Mouse (Mus musculus) ZHBTc4 (cell line): ENCODE results near the gene Jsrp1.

Experiments used
- DNase-seq: peaks from one replicate; pipeline ENCODE4 v3.0.0-alpha.2; 2011; ENCODE audit warnings: low read depth, low spot score

Jsrp1 gene

DNA sequence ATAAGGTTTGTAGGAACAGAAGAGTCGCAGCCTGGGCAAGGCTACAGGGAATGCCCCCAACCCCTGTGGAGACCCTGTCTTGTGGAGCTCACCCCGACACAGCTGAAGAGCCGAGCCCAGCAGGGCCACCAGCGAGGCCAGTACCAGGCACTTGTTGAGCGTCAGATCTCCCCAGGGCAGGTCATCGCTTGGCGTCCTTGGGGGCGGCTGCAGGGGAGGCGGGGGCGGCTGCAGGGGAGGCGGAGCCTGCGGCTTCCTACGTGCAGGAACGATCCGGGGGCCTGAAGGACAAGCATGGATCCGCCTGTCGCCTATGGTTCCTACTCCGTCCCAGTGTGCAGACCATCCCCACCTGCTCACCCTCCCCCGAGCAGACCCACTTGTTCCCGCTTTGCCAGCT lies 3.2 kb downstream of the Jsrp1 start:
- DNase-seq = no peak

DNA sequence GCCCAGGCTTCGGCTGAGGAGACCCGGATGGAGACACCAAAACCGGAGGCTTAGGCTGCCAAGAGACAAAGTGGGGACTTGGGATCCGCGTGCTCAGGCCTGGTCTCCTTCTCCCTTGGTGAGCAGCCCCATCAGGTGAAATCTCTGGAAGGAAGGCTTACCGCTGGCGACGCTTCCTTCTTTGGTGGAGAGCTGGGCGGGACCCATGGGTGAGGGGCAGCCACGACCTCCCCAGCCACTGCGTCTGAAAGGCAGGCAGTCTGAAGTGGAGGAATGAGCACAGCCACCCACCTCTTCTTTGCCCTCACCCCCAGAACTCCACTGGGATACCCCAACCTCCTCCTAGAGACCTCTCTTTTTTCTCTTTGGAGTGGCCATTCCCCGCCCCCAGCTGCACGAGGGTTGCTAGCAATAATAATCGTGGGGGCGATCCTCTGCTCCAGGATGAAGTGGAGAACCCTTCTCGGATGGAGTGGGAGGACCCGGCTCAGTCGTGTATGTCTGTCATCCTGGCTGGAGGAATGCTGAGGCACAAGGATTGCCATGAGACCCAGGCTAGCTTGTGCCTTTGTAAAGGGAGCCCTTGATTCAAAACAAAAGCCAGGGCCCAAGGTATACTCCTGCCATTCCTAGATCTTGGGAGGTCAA lies 4.2 kb downstream of the Jsrp1 start:
- peak; percentile 39 for DNase-seq

DNA sequence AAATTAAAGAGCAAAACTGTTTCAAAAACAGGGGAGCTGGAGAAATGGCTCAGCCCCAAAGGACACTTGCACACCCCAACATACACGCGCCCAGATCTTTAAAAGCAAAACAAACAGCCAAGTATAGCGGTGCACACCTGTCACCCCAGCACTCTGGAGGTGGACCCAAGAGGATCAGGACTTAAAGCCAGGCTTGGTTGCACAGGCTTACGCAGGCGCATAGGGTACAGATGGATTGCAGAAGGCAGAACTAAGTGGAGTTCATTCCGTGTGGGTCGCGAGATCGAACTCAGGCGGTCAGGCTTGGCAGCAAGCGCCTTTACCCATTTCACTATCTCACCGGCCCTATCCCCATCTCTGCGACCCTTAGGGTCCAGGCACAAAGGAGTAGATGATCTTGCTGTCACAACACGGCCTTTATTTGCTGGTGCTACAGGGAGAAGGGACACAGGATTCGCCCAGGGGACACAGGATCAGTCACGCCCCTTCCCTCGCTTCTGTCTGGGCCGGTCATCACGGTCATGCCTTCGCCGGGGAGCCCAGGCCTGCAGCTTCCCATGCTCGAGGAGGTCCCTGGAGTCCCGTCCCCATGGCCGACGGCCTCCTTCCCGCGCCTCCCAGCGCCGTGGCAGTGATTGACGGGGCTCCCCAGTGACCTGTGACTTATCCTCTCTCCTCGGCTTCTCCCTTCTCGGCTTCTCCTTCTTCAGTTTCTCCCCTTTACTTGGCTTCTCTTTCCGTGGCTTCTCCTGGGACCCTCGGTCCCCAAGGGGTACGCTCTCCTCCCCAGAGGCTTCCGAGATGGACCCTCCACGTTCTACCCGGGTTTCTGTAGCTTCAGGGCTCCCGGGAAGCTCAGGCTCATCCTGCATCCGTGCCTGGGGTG lies 5.0 kb downstream of the Jsrp1 start:
- DNase-seq = no peak

DNA sequence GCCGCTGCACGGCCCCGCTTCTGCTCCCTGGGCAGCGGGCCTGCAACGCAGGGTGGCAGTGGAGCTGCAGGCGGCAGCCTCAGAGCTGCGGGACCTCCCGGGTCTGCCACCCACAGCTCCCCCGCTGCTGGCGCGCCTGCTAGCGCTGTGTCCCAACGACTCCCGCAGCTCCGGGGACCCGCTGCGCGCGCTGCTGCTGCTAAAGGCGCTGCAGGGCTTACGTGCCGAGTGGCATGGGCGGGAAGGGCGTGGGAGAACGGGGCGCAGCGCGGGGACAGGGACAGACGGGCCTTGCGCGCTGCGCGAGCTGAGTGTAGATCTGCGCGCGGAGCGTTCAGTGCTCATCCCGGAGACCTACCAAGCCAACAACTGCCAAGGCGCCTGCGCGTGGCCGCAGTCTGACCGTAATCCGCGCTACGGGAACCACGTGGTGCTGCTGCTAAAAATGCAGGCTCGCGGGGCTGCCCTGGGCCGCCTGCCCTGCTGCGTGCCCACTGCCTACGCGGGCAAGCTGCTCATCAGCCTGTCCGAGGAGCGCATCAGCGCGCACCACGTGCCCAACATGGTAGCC lies 6.2 kb downstream of the Jsrp1 start:
- DNase-seq = peak; percentile 85

DNA sequence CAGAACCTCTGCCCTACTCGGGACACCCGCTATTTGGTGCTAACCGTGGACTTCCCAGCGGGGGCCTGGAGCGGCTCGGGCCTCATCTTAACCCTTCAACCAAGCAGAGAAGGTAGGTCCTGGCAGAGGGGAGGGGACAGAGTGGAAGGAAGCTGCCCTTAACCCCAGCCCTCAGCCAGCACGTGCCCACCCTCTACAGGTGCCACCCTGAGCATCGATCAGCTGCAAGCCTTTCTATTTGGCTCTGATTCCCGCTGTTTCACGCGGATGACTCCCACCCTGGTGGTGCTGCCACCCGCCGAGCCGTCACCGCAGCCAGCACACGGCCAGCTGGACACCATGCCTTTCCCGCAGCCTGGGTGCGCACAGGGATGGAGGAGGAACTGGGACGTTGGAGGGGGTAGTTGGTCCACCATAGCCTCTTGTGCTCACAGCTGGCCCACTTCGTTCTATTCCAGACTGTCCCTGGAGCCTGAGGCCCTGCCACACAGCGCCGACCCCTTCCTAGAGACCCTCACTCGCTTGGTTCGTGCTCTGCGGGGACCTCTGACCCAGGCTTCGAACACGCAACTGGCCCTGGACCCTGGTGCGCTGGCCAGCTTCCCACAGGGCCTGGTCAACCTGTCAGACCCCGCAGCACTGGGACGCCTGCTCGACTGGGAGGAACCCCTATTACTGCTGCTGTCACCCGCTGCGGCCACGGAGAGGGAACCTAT lies 6.8 kb downstream of the Jsrp1 start:
- DNase-seq = no peak

DNA sequence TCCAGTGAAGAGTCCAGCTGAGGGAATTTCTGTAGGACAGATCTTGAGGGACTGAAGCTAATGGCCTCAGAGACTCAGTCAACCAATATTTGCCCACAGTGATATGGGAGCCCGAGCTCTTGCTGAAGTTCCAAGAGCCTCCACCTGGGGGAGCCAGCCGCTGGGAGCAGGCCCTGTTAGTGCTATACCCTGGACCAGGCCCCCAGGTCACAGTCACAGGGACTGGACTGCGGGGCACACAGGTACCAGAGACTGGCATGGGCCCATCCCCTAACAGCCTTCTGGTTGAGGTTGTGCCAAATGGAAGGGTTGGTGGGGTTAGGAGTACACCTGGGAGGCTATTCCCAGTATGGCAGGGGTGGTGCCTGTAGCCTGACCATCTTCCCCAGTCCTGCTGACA lies 7.4 kb downstream of the Jsrp1 start:
- DNase-seq = peak; percentile 79

DNA sequence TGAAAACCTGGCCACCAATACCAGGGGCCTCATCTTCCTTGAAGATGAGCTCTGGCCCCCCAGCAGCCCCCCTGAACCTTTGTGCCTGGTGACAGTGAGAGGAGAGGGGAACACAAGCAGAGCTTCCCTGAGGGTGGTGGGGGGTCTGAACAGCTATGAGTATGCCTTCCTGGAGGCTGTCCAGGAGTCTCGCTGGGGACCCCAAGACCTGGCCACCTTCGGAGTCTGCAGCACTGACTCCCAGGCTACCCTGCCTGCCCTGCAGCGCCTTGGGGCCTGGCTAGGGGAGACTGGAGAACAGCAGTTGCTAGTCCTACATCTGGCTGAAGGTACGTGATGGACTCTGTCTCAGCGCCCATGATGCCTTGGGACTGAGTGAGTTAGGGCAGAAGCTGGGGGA lies 8.0 kb downstream of the Jsrp1 start:
- DNase-seq = no peak

DNA sequence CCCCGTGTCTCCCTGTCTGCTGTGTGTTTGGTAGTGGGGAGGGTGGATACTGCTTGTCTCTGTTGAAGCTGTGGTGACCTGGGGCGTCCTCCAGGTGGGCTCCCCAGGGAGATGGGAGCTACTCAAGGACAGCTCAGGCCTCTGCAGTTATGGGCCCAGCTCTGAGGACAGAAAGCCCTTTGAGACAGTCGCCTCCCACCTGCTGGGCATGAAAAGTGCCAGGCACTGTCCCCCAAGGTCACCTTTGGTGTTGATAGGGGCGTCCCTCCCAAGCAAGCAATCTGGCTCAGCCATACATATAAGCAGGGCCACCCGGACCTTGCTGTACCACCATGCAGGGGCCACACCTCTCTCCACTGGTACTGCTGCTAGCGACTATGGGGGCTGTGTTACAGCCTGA lies 8.4 kb downstream of the Jsrp1 start, which contains the start of gene Amh:
Gene Amh, plus strand, starts transcription at position 328 of the 400 bp plus-strand sequence.
- DNase-seq = no peak

DNA sequence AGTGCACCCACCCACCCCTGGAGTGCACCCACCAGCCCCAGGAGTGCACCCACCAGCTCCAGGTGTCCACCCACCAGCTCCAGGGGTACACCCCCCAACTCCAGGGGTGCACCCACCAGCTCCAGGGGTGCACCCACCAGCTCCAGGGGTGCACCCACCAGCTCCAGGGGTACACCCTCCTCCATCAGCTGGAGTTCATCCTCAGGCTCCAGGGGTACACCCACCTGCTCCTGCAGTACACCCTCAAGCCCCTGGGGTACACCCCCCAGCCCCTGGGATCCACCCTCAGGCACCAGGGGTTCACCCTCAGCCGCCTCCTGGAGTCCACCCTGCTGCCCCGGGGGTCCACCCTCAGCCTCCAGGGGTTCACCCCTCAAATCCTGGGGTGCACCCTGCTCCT lies 9.0 kb downstream of the Jsrp1 start:
- no peak for DNase-seq

DNA sequence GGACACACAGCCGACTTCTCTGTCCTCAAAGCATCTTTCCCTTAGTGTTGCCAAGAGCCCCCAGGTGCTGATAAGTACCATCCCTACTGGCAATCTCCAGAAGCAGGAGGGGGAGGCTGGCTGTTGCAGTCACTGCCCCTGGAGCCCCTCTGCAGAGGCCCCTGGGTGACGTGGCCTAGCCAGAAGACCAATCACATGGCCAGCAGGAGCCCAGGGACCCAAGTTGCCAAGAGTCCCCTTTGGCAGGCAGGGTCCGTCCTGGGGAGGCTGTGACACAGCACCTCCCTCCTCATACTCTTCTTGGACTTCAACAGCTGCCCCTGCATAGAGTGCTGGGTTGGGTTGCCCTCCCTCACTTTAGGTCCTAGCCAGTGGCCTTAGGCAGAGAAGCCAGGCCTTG lies 10.3 kb downstream of the Jsrp1 start:
- no peak for DNase-seq

DNA sequence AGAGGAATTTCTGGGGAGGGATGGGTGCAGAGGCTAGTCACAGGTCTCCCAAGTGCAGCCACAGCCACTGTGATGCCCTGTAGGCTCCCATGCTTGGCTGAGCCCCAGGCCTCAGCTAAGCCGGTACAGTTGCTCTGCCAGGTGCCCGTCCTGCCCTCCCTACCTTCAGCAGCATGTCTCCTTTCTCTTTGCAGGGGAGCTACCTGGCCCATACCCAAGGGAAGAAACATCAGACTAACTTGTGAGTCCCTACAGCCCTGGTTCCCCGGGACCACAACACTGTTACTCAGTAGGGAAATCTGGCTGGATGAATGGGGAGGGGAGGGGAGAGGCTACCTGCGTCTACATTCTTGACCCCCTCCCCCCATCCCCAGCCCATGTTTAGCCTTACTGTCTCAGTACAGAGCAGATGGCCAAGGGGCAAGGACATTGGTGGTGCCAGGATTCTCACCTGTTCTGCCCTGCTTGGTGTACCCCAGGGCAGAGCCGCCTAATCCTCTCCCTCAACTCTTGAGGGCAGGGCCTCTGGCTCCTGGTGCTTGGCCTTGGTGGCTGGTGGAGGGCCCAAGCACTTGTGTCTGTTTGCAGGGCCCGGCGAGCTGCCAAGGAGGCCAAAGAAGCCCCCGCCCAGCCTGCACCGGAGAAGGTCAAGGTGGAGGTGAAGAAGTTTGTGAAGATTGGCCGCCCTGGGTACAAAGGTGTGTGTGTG lies 10.9 kb downstream of the Jsrp1 start:
- no peak for DNase-seq

DNA sequence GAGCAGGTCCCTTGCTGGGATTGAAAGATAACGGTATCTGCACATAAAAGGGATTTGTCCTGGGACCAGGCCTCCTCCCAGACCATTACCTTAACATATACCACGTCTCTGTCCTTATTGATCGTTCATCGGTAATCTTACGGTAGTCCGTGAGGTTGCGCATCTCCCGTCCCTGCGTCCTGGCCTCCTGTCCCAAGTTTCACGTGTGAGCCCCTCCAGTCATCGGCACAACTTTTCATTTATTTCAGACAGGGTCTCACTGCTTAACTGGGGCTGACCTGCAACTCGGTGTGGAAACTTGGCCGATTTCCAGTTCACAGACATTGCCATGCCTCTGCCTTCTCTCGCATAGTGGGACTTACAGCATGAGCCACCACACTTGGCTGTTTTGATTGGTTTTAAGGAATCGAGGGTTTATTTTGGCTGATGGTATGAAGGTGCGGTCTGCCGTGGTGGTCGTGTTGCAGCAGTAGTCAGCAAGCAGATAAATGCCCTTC lies 14.2 kb downstream of the Jsrp1 start:
- DNase-seq = no peak

DNA sequence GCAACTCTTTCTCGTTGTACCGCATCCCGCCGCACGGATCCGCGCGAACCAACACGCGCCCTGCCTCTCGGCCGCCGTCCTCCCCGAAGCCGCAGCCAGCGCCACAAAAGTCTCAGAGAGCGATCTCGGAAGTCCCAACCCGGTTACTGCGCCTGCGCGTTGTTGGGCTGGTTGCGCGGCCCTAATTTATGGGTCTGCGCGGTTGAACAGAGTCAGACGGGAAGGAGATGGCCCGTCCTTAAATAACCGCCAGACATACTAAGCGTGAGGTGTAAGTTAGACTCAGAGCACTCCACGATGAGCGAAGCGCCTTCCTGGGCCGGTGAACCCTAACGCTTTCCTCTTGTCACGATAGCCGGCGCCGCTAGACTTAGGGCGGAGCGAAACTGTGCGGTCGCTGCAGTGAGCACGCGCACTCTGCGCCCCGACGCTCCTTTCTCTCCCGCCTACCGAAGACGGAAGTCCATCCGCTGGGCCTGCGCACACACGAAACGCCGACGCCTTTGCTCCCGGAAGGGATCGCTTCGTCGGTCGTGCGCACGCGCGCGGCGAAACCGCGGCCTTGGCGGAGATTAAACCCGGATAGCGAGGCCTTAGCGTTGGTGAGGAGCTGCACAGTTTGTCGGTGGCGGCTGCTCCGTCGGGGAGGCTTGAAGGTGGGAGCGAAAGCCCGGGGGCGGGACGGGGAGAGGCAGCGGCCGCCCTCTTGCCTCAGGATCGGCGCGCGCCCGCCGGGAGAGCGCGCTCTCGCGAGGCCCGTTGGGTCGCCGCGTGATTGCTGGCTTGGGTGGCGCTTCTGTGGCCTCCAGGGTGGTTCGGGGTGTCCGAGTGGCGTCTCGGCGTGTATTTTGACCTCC lies 14.9 kb downstream of the Jsrp1 start, which contains the start of the genes Sf3a2 and Plekhj1:
Gene Sf3a2, plus strand, starts transcription at position 49 of the 857 bp plus-strand sequence.
Gene Plekhj1, minus strand, starts transcription at position 477 of the 857 bp plus-strand sequence.
- peak; percentile 98 for DNase-seq

DNA sequence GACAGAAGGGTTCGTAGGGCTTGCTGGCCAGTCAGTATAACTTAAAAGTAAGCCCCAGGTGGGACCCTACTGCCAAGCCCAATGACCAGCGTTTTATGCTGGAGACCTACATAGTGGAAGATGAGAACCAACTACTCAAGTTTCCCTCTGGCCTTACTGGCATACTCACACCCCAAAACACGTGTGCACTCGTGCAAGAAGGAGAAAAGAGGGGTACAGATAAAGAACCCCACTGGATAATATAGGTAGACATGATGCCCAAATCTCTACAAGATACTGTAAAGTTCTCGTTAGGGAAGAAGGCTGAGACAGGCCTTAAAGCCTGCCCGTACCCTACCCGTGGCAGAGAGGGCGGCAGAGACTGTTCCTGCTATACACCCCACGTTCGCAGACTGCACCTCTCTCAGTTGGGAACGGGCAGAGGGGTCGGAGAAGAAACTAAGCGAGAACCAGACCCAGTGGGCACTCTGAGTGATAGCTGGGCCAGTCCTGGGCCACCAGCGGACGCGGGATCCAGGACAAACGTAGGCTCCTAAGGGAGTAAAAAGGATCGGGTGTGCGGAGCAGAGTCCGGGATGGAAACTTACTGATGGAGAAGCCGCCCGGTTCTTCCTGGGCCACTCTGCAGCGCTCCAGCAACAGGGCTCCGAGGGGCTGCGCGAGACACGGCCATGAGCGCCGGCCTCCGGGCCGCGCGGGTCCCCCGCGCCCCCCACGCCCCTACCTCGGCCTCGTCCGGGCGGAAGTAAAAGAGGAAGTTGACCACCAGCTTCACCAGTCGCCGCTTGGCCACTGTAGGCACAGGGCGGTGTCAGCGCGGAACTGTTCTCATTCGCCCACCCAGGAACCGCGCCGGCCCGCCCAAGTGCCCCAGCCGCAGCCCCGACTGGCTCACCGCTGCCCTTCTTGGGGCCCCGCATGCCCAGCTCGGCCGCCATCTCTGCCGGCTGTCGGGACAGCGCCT lies 15.8 kb downstream of the Jsrp1 start:
- DNase-seq = no peak

DNA sequence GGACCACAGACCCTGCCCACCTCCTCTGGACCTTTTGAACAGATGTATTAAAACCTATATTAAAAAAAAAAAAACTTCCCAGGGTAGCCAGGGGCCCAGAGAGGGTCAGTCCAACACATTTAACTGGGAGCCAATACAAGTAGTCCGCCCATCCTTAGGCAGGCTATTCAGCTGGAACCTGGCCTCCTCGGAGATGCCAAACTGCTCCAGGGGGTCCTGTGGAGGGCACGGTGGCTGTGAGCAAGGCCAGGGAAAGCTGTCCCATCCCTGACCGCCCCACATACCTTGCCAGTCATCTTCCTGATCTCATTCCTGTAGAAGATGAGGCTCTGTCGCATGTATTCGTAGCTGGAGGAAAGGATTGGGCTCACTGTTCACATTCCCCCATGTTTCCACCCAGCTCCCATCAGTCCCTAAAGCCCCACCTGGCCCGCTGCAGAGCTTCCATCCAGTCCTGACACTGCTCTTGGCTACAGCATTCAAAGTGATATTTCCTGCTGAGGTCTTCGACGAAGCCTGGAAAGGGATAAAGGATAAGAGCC lies 16.9 kb downstream of the Jsrp1 start:
- DNase-seq = no peak

DNA sequence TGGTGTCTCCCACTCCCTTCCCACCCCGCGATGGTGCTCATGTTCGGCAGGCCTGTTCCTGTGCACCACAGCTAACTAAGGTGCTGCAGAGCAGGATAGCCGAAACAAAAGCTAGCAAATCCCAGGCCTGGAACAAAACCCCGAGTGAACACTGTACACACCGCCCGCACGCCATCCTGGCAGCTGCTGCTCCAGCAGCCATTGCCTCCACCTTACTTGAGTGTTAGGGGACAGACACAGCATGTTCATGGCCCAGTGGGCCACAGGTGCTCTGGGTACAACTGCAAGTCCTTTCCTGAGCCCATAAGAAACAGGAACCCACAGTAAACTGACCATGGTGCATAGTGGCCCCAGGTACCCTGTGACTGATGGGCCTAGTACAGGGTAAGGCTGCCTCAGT lies 18.5 kb downstream of the Jsrp1 start:
- no peak for DNase-seq

DNA sequence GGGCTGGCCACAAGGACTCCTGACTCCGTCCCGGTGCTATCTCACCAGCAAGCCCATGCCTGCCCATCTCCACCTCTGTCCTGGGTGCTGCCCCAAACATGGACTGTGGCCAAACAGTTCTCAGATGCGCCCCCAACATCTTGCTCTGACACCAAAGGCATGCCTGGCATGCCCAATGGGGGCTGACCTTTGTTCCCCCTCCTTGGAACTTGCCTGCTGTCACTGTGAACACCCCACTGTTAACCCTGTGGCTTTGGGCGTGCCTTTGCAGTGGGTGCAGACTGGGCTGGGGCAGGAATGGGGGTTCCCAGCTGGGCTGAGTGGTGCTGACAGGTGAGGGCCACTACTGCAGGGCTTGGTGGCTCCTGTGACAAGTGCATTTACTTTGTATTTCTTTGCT lies 19.5 kb downstream of the Jsrp1 start:
- DNase-seq = no peak

DNA sequence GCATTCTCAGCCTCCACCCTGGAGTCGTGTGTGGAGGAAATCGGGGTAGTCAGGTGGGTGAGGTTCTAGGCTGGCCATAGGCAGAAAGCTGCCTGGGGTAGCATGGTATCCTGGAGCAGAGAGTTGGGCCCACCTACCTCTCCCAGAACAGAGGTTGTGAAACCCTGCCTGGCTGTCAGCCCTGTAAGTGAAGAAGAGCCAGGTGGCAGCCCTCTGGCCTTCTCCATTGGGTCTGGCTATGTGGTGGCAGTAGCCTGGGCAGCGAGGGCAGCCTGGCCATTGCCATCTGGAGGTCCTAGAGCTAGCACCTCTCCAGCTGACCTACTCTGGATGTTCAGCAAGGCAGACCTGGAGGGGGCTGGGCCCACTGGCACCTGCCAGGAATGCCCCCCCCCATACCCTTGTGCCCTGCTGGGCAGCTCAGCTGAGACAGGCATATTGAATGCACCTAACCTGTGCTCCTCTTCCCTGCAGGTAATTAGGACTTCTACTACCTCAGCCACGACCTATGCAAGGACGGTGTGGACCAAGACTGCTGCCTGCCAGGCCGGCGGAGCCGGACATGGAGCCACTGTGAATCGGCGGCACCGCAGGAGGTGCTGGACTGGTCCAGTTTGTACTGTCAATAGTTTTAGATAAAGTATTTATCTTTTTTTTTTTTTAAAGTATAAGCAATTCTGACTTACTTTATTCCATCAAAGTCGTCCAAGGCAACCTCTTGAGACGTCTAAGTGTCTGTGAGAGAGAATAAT lies 20.1 kb downstream of the Jsrp1 start:
- DNase-seq = no peak
